Mouse (Mus musculus): ENCODE measurements around the gene D930020B18Rik. TPM values are rescaled to one million over a fixed set of nuclear protein-coding genes. Genes with fewer than 3 reads are reported as not detected.
A peak's percentile ranks its signal among the peaks of the same experiment; 100 is the strongest.

Gene D930020B18Rik
- polyA plus RNA-seq, 1 experiment from 2014 or later, result 0.35 TPM

DNA sequence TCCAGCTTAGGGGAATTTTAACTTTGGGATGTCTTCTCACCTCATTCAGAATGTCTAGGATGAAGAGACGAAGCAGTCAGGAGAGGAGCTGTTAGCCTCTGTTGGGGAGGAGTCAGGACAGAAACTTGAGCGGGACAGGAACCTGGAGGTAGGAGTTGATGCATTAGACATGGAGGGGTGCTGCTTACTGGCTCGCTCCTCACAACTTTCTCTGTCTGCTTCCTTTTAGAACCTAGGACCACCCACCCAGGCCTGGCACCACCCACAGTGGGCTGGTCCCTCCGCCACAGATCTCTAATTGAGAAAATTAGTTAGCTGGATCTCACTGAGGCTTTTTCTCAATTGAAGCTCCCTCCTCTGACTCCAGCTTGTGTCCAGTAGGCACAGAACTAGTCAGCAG is 85.1 kb downstream of the D930020B18Rik start:
- H3K9ac ChIP-seq, result no peak overlapping the region
- H3K4me3 ChIP-seq, result no peak overlapping the region
- no peak overlapping the region for H3K27ac ChIP-seq
- no peaks in the 10 kb centered on the region for H3K4me1 ChIP-seq
- H3K36me3 ChIP-seq (replicated peaks), result no peaks in the 10 kb centered on the region
- H3K9me3 ChIP-seq, result no peaks in the 10 kb centered on the region
- no peaks in the 10 kb centered on the region for H3K27me3 ChIP-seq (replicated peaks)
- WGBS, result 79% methylated on average over 4 of the region's 4 CpGs
- no peak overlapping the region for H3K4me2 ChIP-seq
- ATAC-seq (replicated peaks), result no peak

DNA sequence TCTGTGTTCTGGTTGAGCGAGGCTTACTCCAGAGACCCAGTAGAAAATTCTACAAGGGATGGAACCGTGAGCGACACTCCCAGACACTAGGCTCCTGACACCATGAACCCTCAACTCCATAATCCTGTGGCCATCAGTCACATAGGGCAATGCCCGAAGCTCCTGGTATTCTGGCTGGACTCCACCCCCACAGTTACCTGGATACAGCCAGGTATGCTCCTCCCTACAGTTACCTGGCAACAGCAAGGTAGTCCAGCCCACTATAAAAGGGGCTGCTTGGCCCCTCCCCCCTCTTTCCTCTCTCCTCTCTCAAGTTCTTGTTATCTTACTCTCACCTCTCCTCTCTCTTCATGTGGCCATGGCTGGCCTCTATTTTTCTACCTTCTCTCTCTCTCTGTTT is 85.8 kb downstream of the D930020B18Rik start:
- ATAC-seq (replicated peaks), result no peak
- Histone ChIP-seq H3K4me3 (no peak overlapping the region), H3K9ac (no peak overlapping the region), H3K27ac (no peak overlapping the region), H3K27me3 (replicated peaks) (no peaks in the 10 kb centered on the region), H3K36me3 (replicated peaks) (no peaks in the 10 kb centered on the region), H3K9me3 (no peaks in the 10 kb centered on the region), H3K4me1 (no peaks in the 10 kb centered on the region), H3K4me2 (no peak overlapping the region)
- 82% methylated on average over 4 of the region's 4 CpGs for WGBS

DNA sequence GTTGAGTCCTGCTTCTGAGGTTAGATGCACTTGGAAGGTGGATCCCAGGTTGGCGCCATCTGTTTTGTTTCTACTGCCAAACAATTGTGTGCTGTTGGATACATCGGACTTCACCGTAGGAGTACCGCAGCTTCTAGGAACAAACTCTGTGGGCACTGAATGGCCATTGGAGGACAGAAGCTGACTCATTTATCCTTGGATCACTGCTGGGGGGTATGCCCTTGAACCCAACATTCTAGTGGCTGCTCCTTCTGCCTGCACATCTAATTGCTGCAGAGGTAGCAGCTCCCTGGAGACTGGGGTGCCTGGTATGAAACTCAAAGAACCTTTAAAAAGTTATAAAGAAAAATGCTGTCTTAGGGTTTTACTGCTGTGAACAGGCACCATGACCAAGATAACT is 86.8 kb downstream of the D930020B18Rik start:
- WGBS, result 95% methylated on average over 4 of the region's 4 CpGs
- Histone ChIP-seq H3K4me3 (no peak overlapping the region), H3K27ac (no peak overlapping the region), H3K4me2 (no peak overlapping the region), H3K9me3 (no peaks in the 10 kb centered on the region), H3K36me3 (replicated peaks) (no peaks in the 10 kb centered on the region), H3K4me1 (no peaks in the 10 kb centered on the region), H3K9ac (no peak overlapping the region), H3K27me3 (replicated peaks) (no peaks in the 10 kb centered on the region)
- ATAC-seq (replicated peaks), result no peak

DNA sequence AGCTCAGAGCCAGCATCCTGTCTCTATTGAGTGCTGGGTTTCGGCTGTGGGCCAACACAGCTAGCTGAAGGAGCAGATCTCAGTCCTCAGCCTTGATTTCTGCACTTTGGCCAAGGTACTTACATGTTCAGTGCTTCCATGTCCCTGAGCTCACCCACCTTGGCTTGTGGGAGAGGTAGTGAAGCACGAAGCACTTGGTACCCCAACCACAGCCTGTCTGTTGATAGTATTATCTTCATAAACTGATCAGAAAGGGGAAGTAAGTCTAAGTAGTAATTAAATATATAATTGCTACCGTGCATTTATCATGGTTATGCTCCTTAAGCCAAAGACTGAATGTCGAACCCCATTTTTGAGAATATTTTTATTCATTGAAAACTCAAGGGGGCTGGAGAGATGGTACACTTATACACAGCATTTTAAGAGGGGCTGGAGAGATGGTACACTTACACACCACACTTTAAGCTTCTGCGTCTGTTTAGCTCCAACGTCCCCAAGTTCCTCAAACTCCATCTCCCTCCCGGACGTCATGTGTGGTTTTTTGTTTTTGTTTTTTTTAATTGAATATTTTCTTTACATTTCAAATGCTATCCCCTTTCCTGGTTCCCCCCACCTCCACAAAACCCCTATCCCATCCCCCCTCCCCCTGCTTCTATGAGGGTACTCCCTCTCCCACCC is 89.8 kb downstream of the D930020B18Rik start:
- Histone ChIP-seq H3K4me1 (no peaks in the 10 kb centered on the region), H3K9ac (no peak overlapping the region), H3K9me3 (no peaks in the 10 kb centered on the region), H3K36me3 (replicated peaks) (no peaks in the 10 kb centered on the region), H3K4me2 (no peak overlapping the region), H3K4me3 (no peak overlapping the region), H3K27me3 (replicated peaks) (no peaks in the 10 kb centered on the region), H3K27ac (no peak overlapping the region)
- 93% methylated on average over 8 of the region's 8 CpGs for WGBS
- ATAC-seq (replicated peaks), result no peak

- Histone ChIP-seq H3K9ac (no peak overlapping the region), H3K27me3 (replicated peaks) (no peaks in the 10 kb centered on the region), H3K4me2 (no peak overlapping the region), H3K4me3 (no peak overlapping the region), H3K4me1 (no peaks in the 10 kb centered on the region), H3K9me3 (no peaks in the 10 kb centered on the region), H3K36me3 (replicated peaks) (no peaks in the 10 kb centered on the region), H3K27ac (no peak overlapping the region)
- WGBS, result 84% methylated on average over 9 of the region's 9 CpGs
- no peak for ATAC-seq (replicated peaks)
Measured at GRCm38 (mm10) chr10:121732542-121732941, 91.2 kb downstream of the D930020B18Rik start.

DNA sequence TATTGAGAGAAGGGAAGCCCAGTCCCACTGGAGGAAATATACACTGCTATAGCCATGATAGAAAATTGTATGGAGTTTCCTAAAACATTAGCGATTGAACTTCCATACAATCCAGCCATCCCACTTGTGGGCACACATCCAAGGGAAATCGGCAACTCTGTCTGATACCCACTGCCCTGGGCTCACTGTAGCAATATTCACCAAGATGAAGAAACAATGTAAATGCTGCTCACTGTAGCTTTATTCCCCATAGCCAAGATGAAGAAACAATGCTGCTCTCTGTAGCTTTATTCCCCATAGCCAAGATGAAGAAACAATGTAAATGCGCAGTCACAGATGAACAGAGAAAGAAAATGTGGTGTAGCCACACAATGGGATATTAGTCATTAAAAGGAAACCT is 95.9 kb downstream of the D930020B18Rik start:
- no peaks in the 10 kb centered on the region for H3K9me3 ChIP-seq
- ATAC-seq (replicated peaks), result no peak
- H3K4me3 ChIP-seq, result no peak overlapping the region
- no peak overlapping the region for H3K9ac ChIP-seq
- 91% methylated on average over 3 of the region's 3 CpGs for whole genome bisulfite sequencing
- H3K36me3 ChIP-seq (replicated peaks), result no peaks in the 10 kb centered on the region
- H3K4me1 ChIP-seq, result peaks cover 9% of the 10 kb centered on the region
- H3K4me2 ChIP-seq, result no peak overlapping the region
- no peak overlapping the region for H3K27ac ChIP-seq
- H3K27me3 ChIP-seq (replicated peaks), result no peaks in the 10 kb centered on the region

DNA sequence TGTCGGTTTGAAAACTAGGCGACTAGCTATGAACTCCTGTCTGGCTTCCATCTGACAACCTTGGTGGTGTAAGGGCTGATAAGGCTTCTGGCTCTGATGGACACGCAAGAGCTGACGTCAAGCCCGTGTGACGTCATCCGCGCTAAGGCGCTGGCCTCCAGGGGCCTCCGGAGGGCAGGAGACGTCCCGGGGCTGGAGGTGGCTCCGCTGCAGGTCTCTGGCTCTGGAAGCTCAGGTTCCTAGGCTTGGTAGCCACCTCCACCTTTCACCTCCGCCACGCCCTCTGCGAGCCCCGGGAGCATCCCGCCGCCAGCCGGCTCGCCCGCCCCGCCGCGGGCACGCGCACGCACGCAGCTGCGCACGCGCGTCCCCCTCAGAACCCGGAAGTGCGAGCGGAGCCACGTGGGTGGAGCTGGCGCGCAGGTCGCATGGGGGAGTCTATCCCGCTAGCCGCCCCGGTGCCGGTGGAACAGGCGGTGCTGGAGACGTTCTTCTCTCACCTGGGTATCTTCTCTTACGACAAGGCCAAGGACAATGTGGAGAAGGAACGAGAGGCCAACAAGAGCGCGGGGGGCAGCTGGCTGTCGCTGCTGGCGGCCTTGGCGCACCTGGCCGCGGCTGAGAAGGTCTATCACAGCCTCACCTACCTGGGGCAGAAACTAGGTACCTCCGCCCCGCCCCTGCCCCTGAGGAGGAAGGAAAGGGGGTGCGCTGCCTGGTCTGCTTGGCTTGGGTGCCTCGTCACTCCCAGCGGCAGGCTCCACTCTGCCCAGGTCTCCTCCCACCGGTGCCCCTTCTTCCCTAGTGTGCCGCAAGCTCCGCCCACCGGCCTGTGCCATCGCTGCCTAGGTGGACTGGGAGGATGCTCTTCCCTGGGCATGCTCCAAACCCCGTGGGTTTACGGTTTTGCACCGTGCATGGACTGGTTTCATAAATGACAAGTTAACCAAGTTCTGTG is 98.4 kb downstream of the D930020B18Rik start, which contains the start of gene BC048403:
Gene BC048403 (plus strand): TSS at position 390 of the 958 bp plus-strand sequence.
- no peaks in the 10 kb centered on the region for H3K9me3 ChIP-seq

GRCm38 (mm10) chr10:121742336-121742735 is 100.9 kb downstream of the D930020B18Rik start:
- H3K36me3 ChIP-seq (replicated peaks), result no peaks in the 10 kb centered on the region; the same call in 1 of the 2 replicates
- no peaks in the 10 kb centered on the region for H3K9me3 ChIP-seq
- no peak overlapping the region for H3K4me3 ChIP-seq
- H3K27me3 ChIP-seq (replicated peaks), result no peaks in the 10 kb centered on the region
- 52% methylated on average over 4 of the region's 4 CpGs for WGBS
- no peak overlapping the region for H3K9ac ChIP-seq
- H3K4me1 ChIP-seq, result peaks cover 9% of the 10 kb centered on the region
- no peak for ATAC-seq (replicated peaks)
- no peak overlapping the region for H3K4me2 ChIP-seq
- H3K27ac ChIP-seq, result no peak overlapping the region

More for the DNA sequence above, 98.4 kb downstream of the D930020B18Rik start, which contains the start of gene BC048403:
- H3K4me3 ChIP-seq, result peak within 1 kb of the TSS; percentile 90
- H3K4me1 ChIP-seq, result peaks cover 9% of the 10 kb centered on the region
- H3K27ac ChIP-seq, result peak within 1 kb of the TSS; percentile 79
- ATAC-seq (replicated peaks), result peak; percentile 95
- peak within 1 kb of the TSS; percentile 58 for H3K9ac ChIP-seq
- no peaks in the 10 kb centered on the region for H3K36me3 ChIP-seq (replicated peaks)
- under 1% methylated on average over 68 of the region's 68 CpGs for WGBS
- peak within 1 kb of the TSS; percentile 96 for H3K4me2 ChIP-seq
- no peaks in the 10 kb centered on the region for H3K27me3 ChIP-seq (replicated peaks)

Small RNA genes within 50 kb of the gene (microRNA-seq; reads per million reads assigned to microRNA genes)
- not detected for gene Gm24330

Other genes starting within 250 kb of the D930020B18Rik start
- gene Rassf3, start 165.2 kb upstream of the D930020B18Rik start, polyA plus RNA-seq (2015; fragmentation: Nextera tagmentation; extraction: Ambion mirVana), result 4.2 and 4.4 TPM in 2 replicates
- 30.7 and 33.7 TPM in 2 replicates for gene Tbk1, start 54.8 kb upstream of the D930020B18Rik start, polyA plus RNA-seq (2015; fragmentation: Nextera tagmentation; extraction: Ambion mirVana)
- 30.3 and 30.5 TPM in 2 replicates for gene Xpot, start 15.3 kb upstream of the D930020B18Rik start, polyA plus RNA-seq (2015; fragmentation: Nextera tagmentation; extraction: Ambion mirVana)
- gene BC048403, start 98.3 kb downstream of the D930020B18Rik start, polyA plus RNA-seq (2015; fragmentation: Nextera tagmentation; extraction: Ambion mirVana), result 2.3 and 2.6 TPM in 2 replicates

Data from midbrain, embryonic 15.5 days (tissue).